In genomic region chr4:148710446-148710845, GRCm38 (mm10) we compare ENCODE assay signal across 20 mouse cellular contexts.
A peak's percentile ranks its signal among the peaks of the same experiment; 100 is the strongest.
DNase-seq lines count a peak whose midpoint lies in the region; ATAC-seq and TF ChIP-seq lines count a peak whose summit lies in the region.
"Had no signal": no experiment of that assay in that cellular context is flagged by ENCODE, and none has a peak within 500 bp of the region (broad histone marks: within the 10 kb centered on the region; RNA-seq: fewer than 3 reads in every experiment).

No protein-coding gene starts in this region.

- 0 out of 2 replicates have a peak overlapping the region, but pooled peaks have one; percentile 17 for H3K27ac ChIP-seq in hindbrain, embryonic 11.5 days (ENCODE audit: low read depth, low read length)
- no peak overlapping the region for H3K27ac ChIP-seq in hindbrain, embryonic 12.5 days
- peak overlapping the region; percentile 17; the same call in 1 of the 2 replicates for H3K27ac ChIP-seq in midbrain, embryonic 10.5 days (replicated peaks)
- no peak overlapping the region for H3K27ac ChIP-seq in midbrain, embryonic 11.5 days (ENCODE audit: low read depth, low read length)
- H3K27ac ChIP-seq in left cerebral cortex, adult 2 months = no peak overlapping the region
- H3K27ac ChIP-seq: embryonic facial prominence, embryonic 15.5 days; forebrain, embryonic 15.5 days; macrophage; stomach, embryonic 15.5 days had no signal

- 25% methylated on average over 2 of the region's 2 CpGs for WGBS in hindbrain, embryonic 11.5 days
- 44% methylated on average over 2 of the region's 2 CpGs for WGBS in hindbrain, embryonic 12.5 days
- WGBS in midbrain, embryonic 10.5 days = 35% methylated on average over 2 of the region's 2 CpGs
- WGBS in midbrain, embryonic 11.5 days = 48% methylated on average over 2 of the region's 2 CpGs

- intact Hi-C loops in left cerebral cortex, adult 2 months (cut with DNase I) = no loop called here

- H3K4me2 ChIP-seq in hindbrain, embryonic 11.5 days (replicated peaks; ENCODE audit: low read depth, low read length) = no peak overlapping the region
- H3K4me2 ChIP-seq in hindbrain, embryonic 12.5 days (replicated peaks) = no peak overlapping the region
- H3K4me2 ChIP-seq in midbrain, embryonic 11.5 days = no peak overlapping the region
- H3K4me2 ChIP-seq: embryonic facial prominence, embryonic 15.5 days; forebrain, embryonic 15.5 days; lung, embryonic 14.5 days; stomach, embryonic 15.5 days had no signal

- no peaks in the 10 kb centered on the region for H3K36me3 ChIP-seq in hindbrain, embryonic 11.5 days (ENCODE audit: control insufficient read depth, insufficient read depth, low read length)
- no peaks in the 10 kb centered on the region for H3K36me3 ChIP-seq in hindbrain, embryonic 12.5 days
- no peaks in the 10 kb centered on the region for H3K36me3 ChIP-seq in midbrain, embryonic 10.5 days
- H3K36me3 ChIP-seq in midbrain, embryonic 11.5 days (ENCODE audit: control insufficient read depth, insufficient read depth, low read length) = no peaks in the 10 kb centered on the region
- H3K36me3 ChIP-seq: embryonic facial prominence, embryonic 15.5 days; forebrain, embryonic 15.5 days; stomach, embryonic 15.5 days had no signal

- no peak overlapping the region for H3K4me3 ChIP-seq in hindbrain, embryonic 11.5 days (ENCODE audit: low read depth, low read length)
- H3K4me3 ChIP-seq in hindbrain, embryonic 12.5 days = no peak overlapping the region
- H3K4me3 ChIP-seq in midbrain, embryonic 10.5 days = no peak overlapping the region
- no peak overlapping the region for H3K4me3 ChIP-seq in midbrain, embryonic 11.5 days (ENCODE audit: low read depth, low read length)
- H3K4me3 ChIP-seq in left cerebral cortex, adult 2 months = no peak overlapping the region
- H3K4me3 ChIP-seq: embryonic facial prominence, embryonic 15.5 days; forebrain, embryonic 15.5 days; stomach, embryonic 15.5 days had no signal

- H3K9ac ChIP-seq in hindbrain, embryonic 11.5 days (ENCODE audit: low read depth, low read length) = no peak overlapping the region
- H3K9ac ChIP-seq in hindbrain, embryonic 12.5 days = no peak overlapping the region
- H3K9ac ChIP-seq in midbrain, embryonic 11.5 days (ENCODE audit: low read length) = no peak overlapping the region
- H3K9ac ChIP-seq: embryonic facial prominence, embryonic 15.5 days; forebrain, embryonic 15.5 days; lung, embryonic 14.5 days; stomach, embryonic 15.5 days had no signal

- DNase-seq in hindbrain, embryonic 11.5 days (ENCODE audit: low spot score) = no peak
- DNase-seq in midbrain, embryonic 10.5 days (ENCODE audit: low spot score) = no peak
- no peak for DNase-seq in midbrain, embryonic 11.5 days (ENCODE audit: low spot score, missing footprints)
- DNase-seq in ZHBTc4 (ENCODE audit: low read depth, low spot score) = peak; percentile 65
- no peak for DNase-seq in left cerebral cortex, adult 2 months (ENCODE audit: extremely low spot score in 1 of 2, low spot score in 2 of 2)
- no peak for DNase-seq in thymus, postnatal 0 days (ENCODE audit: low spot score)
- DNase-seq: adrenal gland, postnatal 14 days; cerebellum, adult 2 months; gastrocnemius, postnatal 36 days; heart, postnatal 14 days; spleen, adult 18-20 months; thymus, adult 2 months had no signal

- no peak for TF ChIP-seq CTCF in left cerebral cortex, adult 2 months (IDR thresholded peaks at IDR 0.05)

- H3K27me3 ChIP-seq in hindbrain, embryonic 11.5 days (ENCODE audit: control insufficient read depth, insufficient read depth, low read length) = no peaks in the 10 kb centered on the region
- peaks cover 28% of the 10 kb centered on the region for H3K27me3 ChIP-seq in hindbrain, embryonic 12.5 days
- peaks cover 91% of the 10 kb centered on the region for H3K27me3 ChIP-seq in midbrain, embryonic 10.5 days (ENCODE audit: low read depth, poor library complexity, severe bottlenecking)
- H3K27me3 ChIP-seq in midbrain, embryonic 11.5 days (ENCODE audit: control insufficient read depth, insufficient read depth, low read length) = no peaks in the 10 kb centered on the region; the same call in 1 of the 2 replicates
- H3K27me3 ChIP-seq: embryonic facial prominence, embryonic 15.5 days; forebrain, embryonic 15.5 days had no signal

- no peak for ATAC-seq in hindbrain, embryonic 11.5 days (ENCODE audit: low FRiP score)
- ATAC-seq in hindbrain, embryonic 12.5 days (ENCODE audit: low FRiP score) = no peak
- no peak for ATAC-seq in midbrain, embryonic 11.5 days (ENCODE audit: low FRiP score)
- ATAC-seq: activated CD4-positive, CD25-positive, alpha-beta regulatory T cell, adult 4 months; midbrain, embryonic 16.5 days had no signal

- H3K4me1 ChIP-seq in hindbrain, embryonic 11.5 days (replicated peaks; ENCODE audit: control insufficient read depth, insufficient read depth, low read length) = peaks cover 21% of the 10 kb centered on the region
- peaks cover 54% of the 10 kb centered on the region for H3K4me1 ChIP-seq in hindbrain, embryonic 12.5 days
- H3K4me1 ChIP-seq in midbrain, embryonic 10.5 days = peaks cover 60% of the 10 kb centered on the region
- H3K4me1 ChIP-seq in midbrain, embryonic 11.5 days (ENCODE audit: control insufficient read depth, insufficient read depth, low read length) = peaks cover 21% of the 10 kb centered on the region

- no peaks in the 10 kb centered on the region for H3K9me3 ChIP-seq in hindbrain, embryonic 11.5 days (ENCODE audit: control insufficient read depth, low read length)
- H3K9me3 ChIP-seq in hindbrain, embryonic 12.5 days (replicated peaks) = no peaks in the 10 kb centered on the region
- H3K9me3 ChIP-seq in midbrain, embryonic 10.5 days (replicated peaks) = no peaks in the 10 kb centered on the region
- no peaks in the 10 kb centered on the region for H3K9me3 ChIP-seq in midbrain, embryonic 11.5 days (ENCODE audit: control insufficient read depth, low read length)
- H3K9me3 ChIP-seq: embryonic facial prominence, embryonic 15.5 days; forebrain, embryonic 15.5 days; stomach, embryonic 15.5 days had no signal

Comparison
In these comparisons a context has a peak if more than half of its experiments do, and no peak if none do; other contexts are left out.
1. H3K27ac ChIP-seq: peak in hindbrain, embryonic 11.5 days (single experiment) and midbrain, embryonic 10.5 days (single experiment); none in hindbrain, embryonic 12.5 days (single experiment), midbrain, embryonic 11.5 days (single experiment) and left cerebral cortex, adult 2 months (single experiment).